Mouse (Mus musculus): ENCODE measurements around the gene Mfsd8. TPM values are rescaled to one million over a fixed set of nuclear protein-coding genes. Genes with fewer than 3 reads are reported as not detected.
A peak's percentile ranks its signal among the peaks of the same experiment; 100 is the strongest.
"Not testable (repeated sequence)": the region's sequence is repeated elsewhere in the genome, so short reads cannot be mapped to it uniquely, and the experiment has no call there.

The Mfsd8 gene
- total and polyA plus RNA-seq, 3 experiments: 3.8 to 7.7 (median 6.0) TPM

DNA sequence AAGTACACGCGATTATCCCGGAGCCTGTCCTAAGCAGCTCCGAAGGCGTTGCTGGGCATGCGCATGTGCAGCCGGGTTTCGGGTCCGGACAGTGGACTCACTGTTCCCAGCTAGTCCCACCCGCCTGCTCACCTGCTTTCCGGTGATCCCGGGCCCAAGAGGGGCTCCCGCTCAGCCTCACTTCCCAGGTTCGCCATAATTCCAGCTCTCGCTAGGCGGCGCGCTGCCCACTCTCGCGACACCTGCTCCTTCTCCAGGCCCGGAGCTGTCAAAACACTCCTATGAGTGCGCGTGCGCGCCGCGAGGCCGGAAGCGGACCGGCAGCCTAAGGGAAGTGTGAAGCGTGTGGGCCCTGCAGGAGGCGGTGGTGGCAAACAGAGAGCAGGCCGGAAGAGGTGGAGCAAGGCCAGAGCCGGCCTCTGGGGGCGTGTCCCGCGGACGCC, 47.2 kb upstream of the Mfsd8 start:
- Histone ChIP-seq H3K4me2 (ENCODE audit: insufficient read depth, low read depth, poor library complexity, severe bottlenecking) (peak overlapping the region; percentile 71; the same call in 1 of the 2 replicates), H3K4me3 (replicated peaks in 1 of 3; ENCODE audit: low read depth in 2 of 3, low read length in 2 of 3, poor library complexity in 1 of 3) (peak overlapping the region; percentile 49 to 91 (median 73)), H3K9ac (ENCODE audit: insufficient read depth, low read depth) (peak overlapping the region; percentile 93)
- peak; percentile 97 for DNase-seq (ENCODE audit: extremely low read depth)
- H3K27ac ChIP-seq (ENCODE audit: insufficient read depth, low read depth); H3K27me3 ChIP-seq (replicated peaks); H3K79me2 ChIP-seq (replicated peaks; ENCODE audit: control insufficient read depth, extremely low read depth, insufficient read depth, poor library complexity, severe bottlenecking); in situ Hi-C loops (cut with MboI; ENCODE audit: low pct_ligation_motif_present, low pct_unique_long_range_greater_than_20kb, low sequenced_read_pairs); H3K36me3 ChIP-seq (replicated peaks in 1 of 2; ENCODE audit: control insufficient read depth in 1 of 2, insufficient read depth in 1 of 2, low read length in 1 of 2); H3K9me3 ChIP-seq (replicated peaks; ENCODE audit: low read length); H3K4me1 ChIP-seq (ENCODE audit: control insufficient read depth in 1 of 2, insufficient read depth in 2 of 2); dilution Hi-C loops (cut with MboI; ENCODE audit: extremely low pct_ligation_motif_present, extremely low pct_unique_long_range_greater_than_20kb, low sequenced_read_pairs): not testable (repeated sequence)
- peak; percentile 90 for TF ChIP-seq ELF1 (IDR thresholded peaks at IDR 0.05; ENCODE audit: low read depth, low read length)
- peak; percentile 36; the same call in 1 of the 2 replicates for TF ChIP-seq MEF2A (IDR thresholded peaks at IDR 0.05; ENCODE audit: borderline replicate concordance, low read depth, low read length)
- peak; percentile 59; the same call in 1 of the 2 replicates for TF ChIP-seq POLR2A (IDR thresholded peaks at IDR 0.05; ENCODE audit: low read depth, low read length)
- peak; percentile 48 for TF ChIP-seq TCF12 (IDR thresholded peaks at IDR 0.05; ENCODE audit: low read depth, low read length)
- TF ChIP-seq MXI1 (IDR thresholded peaks at IDR 0.05; ENCODE audit: low read depth, low read length): peak; percentile 82
- peak; percentile 42; the same call in 1 of the 2 replicates for TF ChIP-seq BHLHE40 (IDR thresholded peaks at IDR 0.05; ENCODE audit: low read depth, low read length)
- peak; percentile 33 for TF ChIP-seq IRF4 (IDR thresholded peaks at IDR 0.05; ENCODE audit: low read depth, low read length)
- TF ChIP-seq MAX (IDR thresholded peaks at IDR 0.05; ENCODE audit: low read length): peak; percentile 56; the same call in 1 of the 2 replicates
- peak; percentile 14 for TF ChIP-seq RAD21 (IDR thresholded peaks at IDR 0.05; ENCODE audit: low read depth, low read length)
- TF ChIP-seq CHD2 (IDR thresholded peaks at IDR 0.05; ENCODE audit: low read length): peak; percentile 98
- peak; percentile 83 for TF ChIP-seq NRF1 (IDR thresholded peaks at IDR 0.05; ENCODE audit: low read depth, low read length)
- TF ChIP-seq HCFC1 (IDR thresholded peaks at IDR 0.05; ENCODE audit: low read depth, low read length): peak; percentile 72
- TF ChIP-seq CTCF (conservative IDR thresholded peaks at IDR 0.05 in 1 of 2, IDR thresholded peaks at IDR 0.05 in 1 of 2; ENCODE audit: low read depth in 2 of 2, low read length in 2 of 2): peak in 1 of 2 experiments; percentile 59; a peak in 2 of 4 replicates

DNA sequence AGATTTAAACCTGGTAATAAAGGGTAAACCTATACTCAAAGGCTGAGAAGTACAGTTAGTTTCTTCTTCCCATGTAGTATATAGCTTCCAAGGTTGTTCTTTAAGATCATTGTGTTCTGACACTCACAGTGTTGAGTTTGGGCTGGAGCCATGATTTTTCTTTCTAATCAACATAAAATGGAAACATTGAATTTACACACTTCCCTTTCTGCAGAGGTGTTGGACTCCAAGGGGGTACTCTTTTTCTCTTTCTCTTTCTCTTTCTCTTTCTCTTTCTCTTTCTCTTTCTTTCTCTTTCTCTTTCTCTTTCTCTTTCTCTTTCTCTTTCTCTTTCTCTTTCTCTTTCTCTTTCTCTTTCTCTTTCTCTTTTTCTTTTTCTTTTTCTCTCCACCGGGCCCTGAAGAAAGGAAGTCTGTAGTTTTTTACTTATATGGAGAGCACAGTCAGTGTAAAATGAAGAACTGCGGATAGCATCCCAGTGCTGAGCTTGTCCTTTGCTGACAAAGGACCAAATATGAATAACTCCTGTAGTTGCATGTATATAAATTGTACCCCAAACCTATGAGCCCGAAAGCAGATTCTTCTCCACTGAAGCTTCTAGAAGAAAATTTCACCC, 6.5 kb upstream of the Mfsd8 start:
- TF ChIP-seq ETS1 (conservative IDR thresholded peaks at IDR 0.05; ENCODE audit: low read depth, low read length): peak; percentile 94
- H3K4me1 ChIP-seq (ENCODE audit: control insufficient read depth in 1 of 2, insufficient read depth in 2 of 2); H3K4me2 ChIP-seq (ENCODE audit: insufficient read depth, low read depth, poor library complexity, severe bottlenecking); H3K9ac ChIP-seq (ENCODE audit: insufficient read depth, low read depth); H3K9me3 ChIP-seq (replicated peaks; ENCODE audit: low read length); H3K27me3 ChIP-seq (replicated peaks); DNase-seq (ENCODE audit: extremely low read depth); in situ Hi-C loops (cut with MboI; ENCODE audit: low pct_ligation_motif_present, low pct_unique_long_range_greater_than_20kb, low sequenced_read_pairs); H3K4me3 ChIP-seq (replicated peaks in 1 of 3; ENCODE audit: low read depth in 2 of 3, low read length in 2 of 3, poor library complexity in 1 of 3); H3K36me3 ChIP-seq (replicated peaks in 1 of 2; ENCODE audit: control insufficient read depth in 1 of 2, insufficient read depth in 1 of 2, low read length in 1 of 2); dilution Hi-C loops (cut with MboI; ENCODE audit: extremely low pct_ligation_motif_present, extremely low pct_unique_long_range_greater_than_20kb, low sequenced_read_pairs); H3K79me2 ChIP-seq (replicated peaks; ENCODE audit: control insufficient read depth, extremely low read depth, insufficient read depth, poor library complexity, severe bottlenecking); H3K27ac ChIP-seq (ENCODE audit: insufficient read depth, low read depth): not testable (repeated sequence)

DNA sequence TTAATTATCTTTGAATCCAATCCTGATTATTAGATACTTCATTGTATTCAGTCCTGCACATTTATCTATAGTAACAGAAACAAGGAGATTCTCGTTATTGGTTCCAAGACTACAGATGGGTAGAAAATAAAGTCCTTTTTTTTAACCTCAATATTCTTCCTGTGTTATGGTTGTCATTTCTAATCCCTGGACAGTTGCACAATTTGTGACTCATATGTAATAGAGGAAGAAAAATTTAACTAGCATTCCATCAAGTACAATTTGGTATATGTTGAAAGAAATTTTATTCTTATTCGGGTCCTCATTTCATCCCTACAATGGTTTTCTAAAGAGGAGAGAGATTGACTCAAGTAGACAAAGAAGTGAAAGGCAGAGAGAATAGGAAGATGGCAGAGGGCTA, 1.2 kb upstream of the Mfsd8 start:
- H3K36me3 ChIP-seq (replicated peaks in 1 of 2; ENCODE audit: control insufficient read depth in 1 of 2, insufficient read depth in 1 of 2, low read length in 1 of 2); H3K9me3 ChIP-seq (replicated peaks; ENCODE audit: low read length); in situ Hi-C loops (cut with MboI; ENCODE audit: low pct_ligation_motif_present, low pct_unique_long_range_greater_than_20kb, low sequenced_read_pairs); DNase-seq (ENCODE audit: extremely low read depth); dilution Hi-C loops (cut with MboI; ENCODE audit: extremely low pct_ligation_motif_present, extremely low pct_unique_long_range_greater_than_20kb, low sequenced_read_pairs); H3K27me3 ChIP-seq (replicated peaks); H3K4me1 ChIP-seq (ENCODE audit: control insufficient read depth in 1 of 2, insufficient read depth in 2 of 2); H3K27ac ChIP-seq (ENCODE audit: insufficient read depth, low read depth); H3K79me2 ChIP-seq (replicated peaks; ENCODE audit: control insufficient read depth, extremely low read depth, insufficient read depth, poor library complexity, severe bottlenecking): not testable (repeated sequence)
- Histone ChIP-seq H3K4me2 (ENCODE audit: insufficient read depth, low read depth, poor library complexity, severe bottlenecking) (peak overlapping the region; percentile 27; the same call in 1 of the 2 replicates), H3K9ac (ENCODE audit: insufficient read depth, low read depth) (peak overlapping the region; percentile 19; the same call in 1 of the 2 replicates), H3K4me3 (replicated peaks in 1 of 3; ENCODE audit: low read depth in 2 of 3, low read length in 2 of 3, poor library complexity in 1 of 3) (peak overlapping the region in 1 of 3 experiments; percentile 33)
